Mouse (Mus musculus) myocyte (in vitro differentiated cells): ENCODE measurements around the gene Pheta1.

Experiments used
- CEBPB ChIP-seq: IDR thresholded peaks from 2 replicates; pipeline ENCODE4 v1.6.1; 2011; ENCODE audit warnings: mild to moderate bottlenecking, moderate library complexity; ENCODE audit not compliant: poor library complexity, insufficient read depth, severe bottlenecking
- E2F4 ChIP-seq: IDR thresholded peaks from one replicate; pipeline ENCODE4 v1.6.1; 2011; ENCODE audit warnings: mild to moderate bottlenecking, control low read depth, moderate library complexity; ENCODE audit not compliant: insufficient read depth
- MAX ChIP-seq: IDR thresholded peaks from one replicate; pipeline ENCODE4 v1.6.1; 2011; ENCODE audit warnings: low read depth, mild to moderate bottlenecking, control low read depth
- MYOD1 ChIP-seq, 3 experiments: IDR thresholded peaks; one replicate each; pipeline ENCODE4 v1.6.1; 2011; ENCODE audit warnings: control low read depth in 2 of 3, low read depth in 2 of 3, mild to moderate bottlenecking in 2 of 3, moderate library complexity in 1 of 3; ENCODE audit not compliant: insufficient read length in 2 of 3, control insufficient read depth in 1 of 3
- POLR2A ChIP-seq: IDR thresholded peaks from one replicate; pipeline ENCODE4 v1.6.1; 2011; ENCODE audit warnings: low read depth, mild to moderate bottlenecking, control low read depth, moderate library complexity; ENCODE audit not compliant: insufficient read length
- POLR2AphosphoS2 ChIP-seq: IDR thresholded peaks from one replicate; pipeline ENCODE4 v1.6.1; 2011; ENCODE audit warnings: low read depth, control low read depth; ENCODE audit not compliant: insufficient read length
- TCF12 ChIP-seq: IDR thresholded peaks from one replicate; pipeline ENCODE4 v1.6.1; 2011; ENCODE audit warnings: mild to moderate bottlenecking, control low read depth; ENCODE audit not compliant: poor library complexity, insufficient read depth, severe bottlenecking
- USF1 ChIP-seq: IDR thresholded peaks from one replicate; pipeline ENCODE4 v1.6.1; 2011; ENCODE audit warnings: low read depth, mild to moderate bottlenecking, control low read depth, moderate library complexity

GRCm38 (mm10) chr5:121875041-121875440, 26.3 kb downstream of the Pheta1 start:
- TF ChIP-seq POLR2A (no peak), USF1 (no peak), MYOD1 (IDR thresholded peaks at IDR 0.05; ENCODE audit: control insufficient read depth in 1 of 3, insufficient read length in 2 of 3, low read depth in 2 of 3) (no peak), POLR2AphosphoS2 (no peak), CEBPB (no peak), E2F4 (no peak), MAX (no peak), TCF12 (no peak)
